Mouse (Mus musculus) heart, postnatal 4 days (tissue): Measurements from ENCODE around the gene Alg2. TPM values are rescaled to one million over a fixed set of nuclear protein-coding genes. Genes with fewer than 3 reads are reported as not detected.

Experiments used
- total RNA-seq, 2 experiments: library from RNA; stranded (reverse); gene quantifications; 2 replicates each; pipeline ENCODE4 v1.2.3; 2021

Gene Alg2
- total RNA-seq, 2 experiments from 2014 or later: 12.3 to 12.6 TPM

Other genes with a start within 250 kb of the Alg2 start
- gene Tgfbr1, start 121.1 kb downstream of the Alg2 start, total RNA-seq: 10 to 100 TPM; 24.4 to 25.5 TPM
- gene Sec61b, start 325 bp upstream of the Alg2 start, total RNA-seq: 10 to 100 TPM; 48.2 to 55.6 TPM